Mouse (Mus musculus) E14TG2a.4 (cell line): ENCODE data around the gene Gm17019.
"Not testable (repeated sequence)": the region's sequence is repeated elsewhere in the genome, so short reads cannot be mapped to it uniquely, and the experiment has no call there.

ENCODE experiments used
- H3K27me3 ChIP-seq: 2 replicates; pipeline ENCODE4 v1.6.1; 2014; ENCODE audit warnings: low read length, control low read depth; ENCODE audit not compliant: insufficient read depth
- H3K36me3 ChIP-seq: 2 replicates; pipeline ENCODE4 v1.6.1; 2014; ENCODE audit warnings: low read length, control low read depth; ENCODE audit not compliant: insufficient read depth
- H3K4me1 ChIP-seq: replicated peaks from 2 replicates; pipeline ENCODE4 v1.6.1; 2014; ENCODE audit warnings: low read depth, low read length, control low read depth
- H3K4me3 ChIP-seq: replicated peaks from 2 replicates; pipeline ENCODE4 v1.5.1; 2014; ENCODE audit warnings: mild to moderate bottlenecking, low read length
- H3K9me3 ChIP-seq: 2 replicates; pipeline ENCODE4 v1.6.1; 2014; ENCODE audit warnings: low read length, control low read depth

Gm17019 gene

DNA sequence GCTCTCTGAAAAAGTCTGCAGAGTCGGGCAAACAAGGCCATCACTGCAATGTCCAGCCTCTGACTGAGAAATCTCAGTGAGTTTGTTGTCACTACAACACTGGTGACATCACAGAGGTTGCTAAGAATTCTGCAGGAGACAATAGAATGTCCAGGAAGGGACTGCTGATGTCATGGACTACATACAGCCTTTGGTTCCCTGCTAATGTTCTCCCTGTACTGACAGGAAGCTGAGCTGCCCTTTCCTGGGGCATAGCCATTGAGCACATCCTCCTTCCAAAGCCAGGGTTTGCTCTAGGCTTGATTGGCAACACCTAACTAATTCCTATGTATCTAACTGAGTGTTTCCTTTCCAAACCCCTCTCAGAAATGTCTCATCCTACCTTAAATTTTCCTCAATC lies at the start of gene Gm17019:
Gm17019 (minus strand) TSS at position 101 of the 400 bp plus-strand sequence.
- H3K4me3 ChIP-seq, H3K9me3 ChIP-seq, H3K27me3 ChIP-seq, H3K36me3 ChIP-seq, H3K4me1 ChIP-seq: not testable (repeated sequence)

- H3K4me3 ChIP-seq, H3K36me3 ChIP-seq, H3K27me3 ChIP-seq, H3K4me1 ChIP-seq: not testable (repeated sequence)
- H3K9me3 ChIP-seq, result peaks cover 34% of the 10 kb centered on the region
Observed at GRCm38 (mm10) chr5:15062385-15062715, 29.6 kb upstream of the Gm17019 start.

- not testable (repeated sequence) for H3K36me3 ChIP-seq, H3K4me3 ChIP-seq
- H3K9me3 ChIP-seq, result peaks cover 36% of the 10 kb centered on the region
Observed at GRCm38 (mm10) chr5:15061638-15062384, 29.0 kb upstream of the Gm17019 start.

GRCm38 (mm10) chr5:15054151-15055025 lies 21.6 kb upstream of the Gm17019 start:
- not testable (repeated sequence) for H3K36me3 ChIP-seq, H3K4me3 ChIP-seq, H3K4me1 ChIP-seq, H3K27me3 ChIP-seq
- H3K9me3 ChIP-seq, result peaks cover 24% of the 10 kb centered on the region

More at GRCm38 (mm10) chr5:15061638-15062384, 29.0 kb upstream of the Gm17019 start:
- not testable (repeated sequence) for H3K27me3 ChIP-seq, H3K4me1 ChIP-seq

- H3K4me3 ChIP-seq, H3K36me3 ChIP-seq, H3K27me3 ChIP-seq, H3K4me1 ChIP-seq: not testable (repeated sequence)
- peaks cover 20% of the 10 kb centered on the region for H3K9me3 ChIP-seq
Observed at GRCm38 (mm10) chr5:15053606-15053962, 20.8 kb upstream of the Gm17019 start.

DNA sequence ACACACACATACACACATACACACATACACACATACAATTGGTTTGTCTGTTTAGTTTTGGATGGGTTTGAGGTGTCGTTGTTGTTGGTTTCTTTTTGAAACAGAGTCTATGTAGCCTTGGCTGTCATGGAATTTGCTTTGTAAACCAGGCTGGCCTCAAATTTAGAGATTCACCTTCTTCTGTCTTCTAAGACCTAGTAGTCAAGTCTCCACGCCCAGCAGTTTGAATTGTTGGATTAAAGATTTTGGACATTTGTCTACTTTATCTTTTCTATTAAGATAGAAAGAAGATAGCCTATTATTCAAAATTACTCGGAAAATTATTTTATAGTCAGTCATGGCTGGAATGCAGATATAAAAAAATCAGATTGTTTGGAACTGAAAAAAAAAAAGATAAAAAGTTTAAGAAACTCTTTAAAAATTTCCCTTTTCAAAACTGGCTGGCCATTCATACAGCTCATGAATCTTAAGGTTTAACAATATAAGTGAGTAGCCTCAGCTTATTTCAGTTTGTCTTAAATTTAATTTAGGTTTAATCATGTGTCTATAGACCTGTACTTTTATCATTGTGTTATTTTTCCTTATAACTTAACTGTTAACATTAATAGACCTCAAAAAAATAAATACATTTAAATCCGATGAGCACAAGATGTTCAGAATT lies 20.3 kb upstream of the Gm17019 start:
- H3K4me1 ChIP-seq, H3K27me3 ChIP-seq, H3K36me3 ChIP-seq, H3K4me3 ChIP-seq: not testable (repeated sequence)
- peaks cover 16% of the 10 kb centered on the region for H3K9me3 ChIP-seq

DNA sequence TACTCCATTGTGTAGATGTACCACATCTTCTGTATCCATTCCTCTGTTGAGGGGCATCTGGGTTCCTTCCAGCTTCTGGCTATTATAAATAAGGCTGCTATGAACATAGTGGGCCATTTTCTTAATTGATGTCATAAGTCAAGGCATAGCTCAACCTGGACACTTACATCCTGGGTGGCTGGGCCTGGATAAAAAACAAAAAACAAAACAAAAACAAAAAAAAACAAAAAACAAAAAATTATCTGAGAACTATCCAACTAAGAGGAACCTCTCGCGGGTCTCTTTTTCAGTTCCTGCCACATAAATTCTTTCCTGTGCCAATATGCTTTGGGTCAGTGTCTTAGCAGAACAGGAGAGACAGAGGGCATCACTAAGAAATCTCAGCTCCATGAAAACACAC lies 18.0 kb upstream of the Gm17019 start:
- not testable (repeated sequence) for H3K4me3 ChIP-seq, H3K36me3 ChIP-seq, H3K27me3 ChIP-seq

GRCm38 (mm10) chr5:15044830-15045767 lies 12.3 kb upstream of the Gm17019 start:
- not testable (repeated sequence) for H3K4me1 ChIP-seq, H3K36me3 ChIP-seq, H3K4me3 ChIP-seq, H3K9me3 ChIP-seq, H3K27me3 ChIP-seq

More for the DNA sequence above, 18.0 kb upstream of the Gm17019 start:
- not testable (repeated sequence) for H3K4me1 ChIP-seq, H3K9me3 ChIP-seq

DNA sequence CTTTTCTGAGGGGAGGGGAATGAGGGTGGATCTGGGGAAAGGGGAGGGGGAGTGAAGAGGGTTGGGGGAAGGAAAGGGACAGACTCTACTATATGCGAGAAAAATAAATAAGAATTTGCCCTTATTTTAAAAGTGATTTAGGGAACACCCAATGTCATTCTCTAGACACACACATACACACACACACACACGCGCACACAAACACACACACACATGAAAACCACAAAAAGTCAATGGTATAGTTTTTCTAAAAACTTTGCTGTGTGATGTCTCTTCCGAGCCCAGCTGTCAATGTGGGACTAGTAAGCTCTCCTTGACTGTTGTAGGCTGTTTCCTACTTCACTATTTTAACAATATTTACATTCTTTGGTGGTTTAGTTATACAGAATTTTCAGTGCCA lies 8.0 kb upstream of the Gm17019 start:
- not testable (repeated sequence) for H3K4me1 ChIP-seq, H3K9me3 ChIP-seq, H3K4me3 ChIP-seq, H3K36me3 ChIP-seq, H3K27me3 ChIP-seq

GRCm38 (mm10) chr5:15039984-15040383 lies 7.2 kb upstream of the Gm17019 start:
- H3K9me3 ChIP-seq, H3K4me1 ChIP-seq, H3K36me3 ChIP-seq, H3K27me3 ChIP-seq, H3K4me3 ChIP-seq: not testable (repeated sequence)

DNA sequence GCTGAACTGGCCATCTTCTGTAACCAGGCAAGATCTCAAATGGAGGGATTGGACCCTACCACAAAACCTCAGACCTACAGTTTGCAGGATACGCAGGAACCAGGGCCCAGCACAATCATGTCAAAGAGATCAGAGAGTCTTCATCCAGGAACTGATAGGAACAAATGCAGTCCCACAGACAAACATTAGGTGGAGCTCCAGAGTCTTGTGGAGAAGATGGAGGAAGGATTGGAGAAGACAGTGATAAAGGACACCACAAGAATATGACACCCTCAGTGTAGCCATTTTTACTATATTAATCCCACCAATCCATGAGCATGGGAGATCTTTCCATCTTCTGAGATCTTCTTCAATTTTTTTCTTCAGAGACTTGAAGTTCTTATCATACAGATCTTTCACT lies 8.5 kb downstream of the Gm17019 start:
- not testable (repeated sequence) for H3K9me3 ChIP-seq

GRCm38 (mm10) chr5:15020067-15020466 lies 12.7 kb downstream of the Gm17019 start:
- not testable (repeated sequence) for H3K4me1 ChIP-seq, H3K27me3 ChIP-seq, H3K9me3 ChIP-seq, H3K36me3 ChIP-seq, H3K4me3 ChIP-seq

More for the DNA sequence above, 8.5 kb downstream of the Gm17019 start:
- H3K27me3 ChIP-seq, H3K36me3 ChIP-seq, H3K4me1 ChIP-seq, H3K4me3 ChIP-seq: not testable (repeated sequence)
